Mouse (Mus musculus): ENCODE results near the gene Nup188. TPM values are rescaled to one million over a fixed set of nuclear protein-coding genes. Genes with fewer than 3 reads are reported as not detected.

Nup188 gene
- polyA plus RNA-seq (2012; rRNA removed), result 28.8 and 31.0 TPM in 2 replicates

GRCm38 (mm10) chr2:30286192-30287026, at the start of gene Nup188, which contains the start of gene Dolk:
Gene Nup188, plus strand, starts transcription at chr2:30286397.
Gene Dolk, minus strand, starts transcription at chr2:30286334.

GRCm38 (mm10) chr2:30237199-30237880, 48.9 kb upstream of the Nup188 start, which contains the start of gene Lrrc8a:
Gene Lrrc8a, plus strand, starts transcription at chr2:30237715.

GRCm38 (mm10) chr2:30240267-30240666, 45.9 kb upstream of the Nup188 start, which contains the start of gene Gm28035:
Gene Gm28035, plus strand, starts transcription at chr2:30240567.

GRCm38 (mm10) chr2:30265767-30266253, 20.4 kb upstream of the Nup188 start, which contains the start of gene Phyhd1:
Gene Phyhd1, plus strand, starts transcription at chr2:30266203.

GRCm38 (mm10) chr2:30280743-30281142, 5.5 kb upstream of the Nup188 start, which contains the start of gene Gm28038:
Gene Gm28038, plus strand, starts transcription at chr2:30281043.

GRCm38 (mm10) chr2:30358533-30359531, 72.6 kb downstream of the Nup188 start, which contains the start of gene Sh3glb2:
Gene Sh3glb2, minus strand, starts transcription at chr2:30359337.

GRCm38 (mm10) chr2:30363773-30364650, 77.8 kb downstream of the Nup188 start, which contains the start of gene Miga2:
Gene Miga2, plus strand, starts transcription at chr2:30364233.

GRCm38 (mm10) chr2:30392114-30392576, 105.9 kb downstream of the Nup188 start, which contains the start of gene Dolpp1:
Gene Dolpp1, plus strand, starts transcription at chr2:30392254.

Other genes with a start within 250 kb of the Nup188 start
- gene Wdr34, start 237.5 kb upstream of the Nup188 start, polyA plus RNA-seq (2012; rRNA removed), result 18.5 and 22.8 TPM in 2 replicates
- 46.7 and 50.3 TPM in 2 replicates for gene Set, start 229.0 kb upstream of the Nup188 start, polyA plus RNA-seq (2012; rRNA removed)
- 14.7 and 16.2 TPM in 2 replicates for gene Pkn3, start 208.7 kb upstream of the Nup188 start, polyA plus RNA-seq (2012; rRNA removed)
- gene Zdhhc12, start 192.7 kb upstream of the Nup188 start, polyA plus RNA-seq (2012; rRNA removed), result 85.4 and 112 TPM in 2 replicates
- gene Zer1, start 161.8 kb upstream of the Nup188 start, polyA plus RNA-seq (2012; rRNA removed), result 45.7 and 48.3 TPM in 2 replicates
- gene Tbc1d13, start 152.7 kb upstream of the Nup188 start, polyA plus RNA-seq (2012; rRNA removed), result 75.8 and 91.2 TPM in 2 replicates
- gene Endog, start 114.9 kb upstream of the Nup188 start, polyA plus RNA-seq (2012; rRNA removed), result 83.8 and 112 TPM in 2 replicates
- 25.0 and 27.7 TPM in 2 replicates for gene Spout1, start 107.9 kb upstream of the Nup188 start, polyA plus RNA-seq (2012; rRNA removed)
- 48.9 and 55.1 TPM in 2 replicates for gene Kyat1, start 80.5 kb upstream of the Nup188 start, polyA plus RNA-seq (2012; rRNA removed)
- 38.6 and 42.1 TPM in 2 replicates for gene Lrrc8a, start 48.7 kb upstream of the Nup188 start, polyA plus RNA-seq (2012; rRNA removed)
- 11.1 and 11.5 TPM in 2 replicates for gene Gm28035, start 45.8 kb upstream of the Nup188 start, polyA plus RNA-seq (2012; rRNA removed)
- gene Phyhd1, start 20.2 kb upstream of the Nup188 start, polyA plus RNA-seq (2012; rRNA removed), result 6.3 and 8.7 TPM in 2 replicates
- gene Gm28038, start 5.4 kb upstream of the Nup188 start, polyA plus RNA-seq (2012; rRNA removed), result not detected in 2 replicates
- gene Dolk, start 63 bp upstream of the Nup188 start, polyA plus RNA-seq (2012; rRNA removed), result 15.6 and 20.9 TPM in 2 replicates
- 246 and 269 TPM in 2 replicates for gene Sh3glb2, start 72.9 kb downstream of the Nup188 start, polyA plus RNA-seq (2012; rRNA removed)
- 34.0 and 36.3 TPM in 2 replicates for gene Miga2, start 77.8 kb downstream of the Nup188 start, polyA plus RNA-seq (2012; rRNA removed)
- 97.8 and 171 TPM in 2 replicates for gene Dolpp1, start 105.9 kb downstream of the Nup188 start, polyA plus RNA-seq (2012; rRNA removed)
- gene Crat, start 129.4 kb downstream of the Nup188 start, polyA plus RNA-seq (2012; rRNA removed), result 87.6 and 104 TPM in 2 replicates
- gene Ptpa, start 129.6 kb downstream of the Nup188 start, polyA plus RNA-seq (2012; rRNA removed), result 118 and 128 TPM in 2 replicates
- gene Ier5l, start 187.8 kb downstream of the Nup188 start, polyA plus RNA-seq (2012; rRNA removed), result 12.4 and 14.7 TPM in 2 replicates